Mouse (Mus musculus): ENCODE measurements around the gene Shtn1. TPM values are rescaled to one million over a fixed set of nuclear protein-coding genes. Genes with fewer than 3 reads are reported as not detected.

The Shtn1 gene
- total RNA-seq, 2 experiments from 2014 or later: 21.7 to 22.9 TPM

DNA sequence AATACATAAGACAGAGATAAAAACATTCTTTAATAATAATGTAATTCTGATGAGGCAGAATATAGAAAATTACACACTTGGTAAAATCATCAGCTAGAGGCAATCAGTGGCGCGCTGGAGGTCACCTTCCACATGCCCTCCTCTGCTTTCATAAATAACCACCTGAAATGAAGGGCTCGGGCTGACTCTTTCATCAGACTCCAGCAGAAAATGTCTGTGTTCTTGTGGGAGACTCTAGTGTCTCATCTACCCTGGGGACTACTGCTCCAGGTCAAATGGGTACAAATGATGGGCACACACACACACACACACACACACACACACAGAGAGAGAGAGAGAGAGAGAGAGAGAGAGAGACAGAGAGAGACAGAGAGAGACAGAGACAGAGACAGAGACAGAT lies 34.8 kb downstream of the Shtn1 start:
- no peak overlapping the region for H3K4me3 ChIP-seq
- no peak overlapping the region for H3K27ac ChIP-seq
- no peak for TF ChIP-seq CTCF (conservative IDR thresholded peaks at IDR 0.05)
- no peak for DNase-seq (ENCODE audit: low spot score in 2 of 2)

DNA sequence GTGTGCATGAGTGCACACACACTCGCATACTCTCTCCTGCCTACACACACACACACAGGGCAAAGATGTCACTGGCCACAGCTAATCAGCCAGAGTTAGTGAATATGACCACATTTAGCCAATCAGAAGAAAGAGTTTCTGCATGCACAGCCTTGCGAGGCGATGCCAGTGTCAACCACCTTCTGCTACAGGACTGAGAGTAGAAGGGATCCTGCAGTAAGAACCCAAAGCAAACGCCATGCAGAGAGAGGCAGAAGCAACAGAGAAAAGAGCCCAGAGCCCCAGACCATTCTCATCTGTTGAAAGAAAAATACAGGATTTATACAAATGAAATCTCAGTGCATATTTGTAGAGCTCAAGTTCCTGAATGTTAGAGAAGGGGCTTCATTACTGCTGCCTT lies 37.1 kb downstream of the Shtn1 start:
- no peak for TF ChIP-seq CTCF (conservative IDR thresholded peaks at IDR 0.05)
- Histone ChIP-seq H3K4me3 (no peak overlapping the region), H3K27ac (no peak overlapping the region)
- DNase-seq (ENCODE audit: low spot score in 2 of 2): no peak

DNA sequence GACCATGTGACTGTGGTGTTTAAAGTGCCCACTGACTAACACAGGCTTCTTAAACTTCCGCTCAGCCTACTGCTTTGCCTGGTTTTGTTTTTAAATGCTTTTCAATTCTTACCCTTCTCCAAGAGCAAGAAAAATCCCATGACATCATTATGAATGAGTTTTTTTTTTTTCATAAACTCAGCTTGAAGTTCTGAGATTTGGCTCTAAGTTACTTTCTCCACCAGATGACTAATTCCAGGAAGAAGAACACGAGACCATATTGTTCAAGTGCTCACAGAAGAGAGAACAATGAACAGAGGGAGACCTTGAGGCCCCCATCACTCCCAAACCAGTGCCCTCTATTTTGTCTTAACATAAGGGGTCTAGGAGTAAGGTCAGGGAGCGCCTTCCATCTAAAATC lies 39.1 kb downstream of the Shtn1 start:
- no peak for TF ChIP-seq CTCF (conservative IDR thresholded peaks at IDR 0.05)
- no peak overlapping the region for H3K27ac ChIP-seq
- H3K4me3 ChIP-seq: no peak overlapping the region
- no peak for DNase-seq (ENCODE audit: low spot score in 2 of 2)

DNA sequence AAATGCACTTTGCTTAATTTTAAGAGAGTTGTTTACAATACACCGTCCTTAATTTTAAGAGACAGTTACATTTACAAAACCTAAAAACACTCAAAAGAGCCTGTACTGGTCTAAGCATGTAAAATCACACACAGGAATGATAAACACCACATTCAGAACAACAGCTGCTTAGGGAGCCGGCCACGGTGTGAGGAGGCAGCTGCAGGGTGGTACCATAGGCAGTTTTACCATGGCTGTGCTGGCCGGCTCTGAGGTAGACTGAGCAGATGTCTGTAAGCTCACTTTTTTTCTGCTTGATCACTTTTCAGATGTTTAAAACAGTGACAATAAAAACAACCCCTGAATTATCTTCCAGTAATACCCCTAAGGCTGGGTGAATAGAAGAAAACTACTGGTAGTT lies 42.7 kb downstream of the Shtn1 start:
- Histone ChIP-seq H3K27ac (no peak overlapping the region), H3K4me3 (no peak overlapping the region)
- DNase-seq (ENCODE audit: low spot score in 2 of 2): no peak
- TF ChIP-seq CTCF (conservative IDR thresholded peaks at IDR 0.05): no peak

DNA sequence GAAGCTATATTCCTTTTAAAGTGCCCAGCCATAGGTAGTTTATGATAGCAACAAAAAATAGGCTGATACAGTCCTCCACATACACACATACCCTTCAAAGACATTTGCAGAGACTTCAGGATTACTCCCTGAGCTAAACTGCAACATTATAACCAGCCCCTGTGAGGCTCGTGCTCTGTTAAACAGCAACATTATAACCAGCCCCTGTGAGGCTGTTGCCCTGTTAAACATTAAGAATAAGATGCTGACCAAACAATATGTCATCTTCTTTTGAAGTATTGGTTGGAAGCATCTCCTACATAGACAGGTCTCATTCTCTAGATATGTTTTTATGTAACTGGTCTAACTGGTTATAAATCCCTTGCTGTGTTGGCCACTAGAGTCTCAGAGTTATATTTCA lies 45.7 kb downstream of the Shtn1 start:
- Histone ChIP-seq H3K27ac (no peak overlapping the region), H3K4me3 (no peak overlapping the region)
- TF ChIP-seq CTCF (conservative IDR thresholded peaks at IDR 0.05): no peak
- no peak for DNase-seq (ENCODE audit: low spot score in 2 of 2)

DNA sequence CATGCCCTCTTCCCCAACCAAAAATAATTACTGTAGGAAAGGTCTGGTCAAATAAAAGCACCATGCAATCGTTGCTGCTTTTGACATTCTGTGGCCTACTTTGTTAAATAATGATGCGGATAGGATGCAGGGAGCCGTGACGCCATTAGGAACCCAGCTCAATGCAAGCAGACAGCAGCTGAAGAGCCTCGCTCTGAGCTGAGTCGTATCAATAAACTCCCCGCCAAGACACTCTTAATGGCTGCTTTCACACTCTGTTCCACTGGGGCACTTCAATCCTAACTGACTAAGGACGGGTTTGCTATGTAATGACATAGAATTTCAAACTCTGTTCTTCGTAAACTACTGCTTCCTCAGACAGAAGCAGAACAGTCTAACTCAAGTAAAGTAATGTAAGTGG lies 46.9 kb downstream of the Shtn1 start:
- DNase-seq (ENCODE audit: low spot score in 2 of 2): no peak
- TF ChIP-seq CTCF (conservative IDR thresholded peaks at IDR 0.05): no peak
- Histone ChIP-seq H3K4me3 (no peak overlapping the region), H3K27ac (no peak overlapping the region)

DNA sequence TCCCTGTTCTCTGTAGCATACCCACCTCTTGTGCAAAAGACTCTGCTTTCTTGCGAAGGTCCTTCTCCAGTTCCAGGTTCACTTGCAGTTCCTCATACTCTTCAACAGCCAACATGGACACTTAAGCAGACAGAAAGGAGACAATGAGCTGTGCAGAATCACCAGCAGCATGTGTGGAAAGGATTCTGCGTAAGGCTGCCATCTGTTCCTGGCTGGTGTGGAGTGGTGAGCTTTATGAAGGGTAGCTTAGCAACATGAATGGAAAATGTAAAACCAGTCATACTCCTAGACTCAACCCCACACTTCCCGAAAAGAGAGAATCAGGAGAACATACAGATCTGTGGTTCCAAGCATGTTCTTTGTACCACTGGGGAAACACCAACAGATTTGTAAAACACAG lies 47.8 kb downstream of the Shtn1 start:
- TF ChIP-seq CTCF (conservative IDR thresholded peaks at IDR 0.05): no peak
- Histone ChIP-seq H3K4me3 (no peak overlapping the region), H3K27ac (peak overlapping the region; percentile 43; the same call in 1 of the 2 replicates)
- peak; percentile 48 to 78 for DNase-seq (ENCODE audit: low spot score in 2 of 2)

DNA sequence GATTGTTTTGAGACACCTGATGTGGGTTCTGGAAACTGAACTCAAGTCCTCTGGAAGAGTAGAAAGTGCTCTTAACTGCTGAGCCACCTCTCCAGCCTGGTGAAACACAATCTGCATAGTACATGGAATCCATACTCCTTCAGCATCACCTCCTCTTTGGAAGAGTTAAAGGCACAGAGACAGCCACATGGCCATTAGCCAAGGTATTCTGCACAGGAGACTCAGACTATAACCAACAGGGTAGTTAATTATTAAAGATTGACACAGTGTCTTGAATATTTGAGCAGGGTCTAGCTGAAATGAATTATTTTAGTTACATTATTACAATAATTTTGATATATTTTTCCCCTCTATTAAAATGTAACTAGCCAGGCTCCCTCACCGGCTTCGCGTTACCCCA lies 52.0 kb downstream of the Shtn1 start:
- DNase-seq (ENCODE audit: low spot score in 2 of 2): no peak
- H3K4me3 ChIP-seq: no peak overlapping the region
- TF ChIP-seq CTCF (conservative IDR thresholded peaks at IDR 0.05): no peak
- no peak overlapping the region for H3K27ac ChIP-seq

DNA sequence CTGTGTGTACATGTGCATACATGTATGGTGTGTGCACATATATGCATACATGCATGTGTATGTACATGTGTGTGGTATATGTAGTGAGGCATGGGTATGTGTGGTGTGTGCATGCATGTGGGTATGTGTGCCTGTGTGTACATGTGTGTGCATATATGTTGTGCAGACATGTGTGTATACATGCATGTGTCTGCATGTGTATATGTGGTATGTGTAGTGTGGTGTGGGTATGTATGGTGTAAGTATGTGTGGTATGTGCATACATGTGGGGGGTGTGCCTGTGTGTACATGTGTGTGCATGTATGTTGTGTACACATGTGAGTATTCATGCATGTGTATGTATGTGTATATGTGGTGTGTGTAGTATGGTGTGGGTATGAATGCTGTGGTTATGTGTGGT lies 54.3 kb downstream of the Shtn1 start:
- DNase-seq (ENCODE audit: low spot score in 2 of 2): no peak
- Histone ChIP-seq H3K27ac (no peak overlapping the region), H3K4me3 (no peak overlapping the region)
- TF ChIP-seq CTCF (conservative IDR thresholded peaks at IDR 0.05): no peak

DNA sequence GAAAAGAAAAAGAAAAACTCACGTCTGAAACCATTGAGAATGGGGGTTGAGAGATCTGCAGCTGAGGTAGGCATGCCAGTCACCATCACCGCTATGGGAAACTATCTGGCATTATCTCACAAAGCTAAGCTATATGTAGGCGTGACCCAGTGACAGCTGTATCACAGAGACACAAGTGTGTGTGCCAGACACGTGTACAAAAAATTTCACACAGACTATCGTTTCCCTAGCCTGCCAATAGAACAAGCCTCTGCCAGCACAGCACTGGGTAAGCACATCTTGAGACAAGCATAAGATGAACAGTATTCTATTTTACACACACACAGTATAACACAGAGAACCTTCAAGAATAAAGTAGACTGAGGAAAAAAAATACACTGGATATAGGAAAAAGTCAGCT lies 65.1 kb downstream of the Shtn1 start:
- H3K27ac ChIP-seq: no peak overlapping the region
- no peak for TF ChIP-seq CTCF (conservative IDR thresholded peaks at IDR 0.05)
- H3K4me3 ChIP-seq: no peak overlapping the region
- DNase-seq (ENCODE audit: low spot score in 2 of 2): no peak

DNA sequence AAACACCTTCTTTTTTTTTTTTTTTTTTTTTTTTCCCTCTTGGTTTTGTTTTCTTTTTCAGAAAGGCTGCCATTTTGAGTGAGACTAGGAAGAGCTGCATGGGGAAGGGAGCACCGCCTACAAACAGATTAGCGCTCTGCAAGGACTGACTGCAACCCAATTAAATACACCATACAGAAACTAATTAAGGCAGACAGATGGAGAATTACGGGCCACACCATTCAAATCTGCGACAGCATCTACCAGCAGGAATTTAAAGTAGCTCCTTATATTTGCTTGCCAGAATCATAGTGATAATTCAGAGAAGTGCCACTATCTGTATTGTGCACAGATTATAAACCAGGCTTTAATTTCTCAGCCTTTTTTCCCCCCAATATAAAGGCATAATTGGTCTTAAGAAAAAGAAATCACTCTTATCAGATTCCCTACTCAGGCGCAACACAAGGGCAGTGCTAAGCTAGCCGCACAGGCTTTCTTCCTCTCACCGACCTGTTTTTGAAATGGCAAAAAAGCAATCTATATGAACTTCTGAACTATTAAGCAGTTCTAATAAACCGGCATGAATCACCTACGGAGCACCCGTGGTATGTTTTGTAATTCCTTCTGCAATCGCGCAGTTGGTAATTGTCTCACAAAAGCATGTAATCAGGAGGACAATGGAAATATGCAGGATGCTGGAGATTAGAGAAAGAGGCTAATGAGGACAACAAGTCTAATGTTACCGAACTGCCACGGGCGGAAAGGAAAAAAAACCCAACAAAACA lies 69.1 kb downstream of the Shtn1 start:
- Histone ChIP-seq H3K4me3 (peak overlapping the region; percentile 8; the same call in 1 of the 2 replicates), H3K27ac (peak overlapping the region; percentile 67)
- DNase-seq (ENCODE audit: low spot score in 2 of 2): peak; percentile 45 to 83
- TF ChIP-seq CTCF (conservative IDR thresholded peaks at IDR 0.05): no peak

DNA sequence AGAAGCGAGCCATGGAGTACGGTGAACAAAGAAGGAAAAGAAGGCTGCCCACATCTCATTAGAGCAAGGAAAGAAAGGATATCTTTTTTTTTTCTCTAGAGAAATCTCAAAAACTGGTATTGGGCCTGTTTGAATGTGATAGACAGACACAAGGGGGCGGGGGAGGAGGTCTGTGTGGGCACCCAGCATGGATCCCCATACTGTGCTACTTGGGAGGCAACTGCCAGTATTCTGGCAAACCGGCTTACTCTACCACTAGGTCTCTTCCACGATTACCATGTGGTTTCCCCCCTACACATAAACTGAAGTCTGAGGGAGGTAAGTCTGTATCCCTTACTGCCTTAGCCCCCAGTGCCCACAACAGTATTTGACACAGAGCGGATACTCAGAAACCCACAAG lies 73.1 kb downstream of the Shtn1 start:
- no peak overlapping the region for H3K4me3 ChIP-seq
- no peak for TF ChIP-seq CTCF (conservative IDR thresholded peaks at IDR 0.05)
- DNase-seq (ENCODE audit: low spot score in 2 of 2): peak; percentile 33 to 57
- no peak overlapping the region for H3K27ac ChIP-seq

DNA sequence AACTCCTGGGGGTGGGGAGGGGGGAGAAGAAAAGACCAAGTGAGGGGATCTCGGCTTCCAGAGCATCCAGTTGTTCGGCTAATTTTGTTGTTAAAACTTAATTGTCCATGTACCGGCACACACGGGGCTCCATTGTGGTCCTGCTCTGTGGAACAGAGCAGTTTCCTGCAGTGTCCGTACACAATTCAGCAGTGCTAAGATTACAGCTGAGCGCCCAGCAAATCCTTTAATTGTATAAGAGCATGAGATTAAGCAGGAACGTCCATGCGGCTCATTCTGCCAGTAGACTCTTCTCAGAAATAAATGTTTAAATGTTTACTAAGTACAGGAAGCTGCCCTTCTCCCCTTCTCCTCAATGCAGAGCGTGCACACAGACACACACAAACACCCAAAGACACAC lies 94.3 kb downstream of the Shtn1 start:
- no peak for TF ChIP-seq CTCF (conservative IDR thresholded peaks at IDR 0.05)
- no peak for DNase-seq (ENCODE audit: low spot score in 2 of 2)

DNA sequence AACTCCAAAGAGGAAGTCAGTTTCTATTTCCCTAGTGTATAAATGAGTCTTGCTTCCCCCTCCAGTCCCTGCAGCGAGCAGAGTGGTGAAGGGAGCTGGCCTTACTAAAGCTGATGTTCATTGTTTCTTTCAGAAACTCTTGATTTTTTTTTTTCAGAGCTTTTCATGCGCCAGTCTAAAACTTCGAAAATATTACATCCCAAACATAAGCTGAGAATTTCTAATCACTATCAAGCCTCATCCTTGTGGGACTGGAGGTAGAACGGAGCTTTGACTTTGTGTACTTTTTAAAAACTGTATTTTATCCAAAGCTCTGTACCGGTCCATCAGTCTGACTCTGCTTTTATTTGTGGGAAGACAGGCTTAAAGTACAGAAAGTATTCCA lies 95.9 kb downstream of the Shtn1 start:
- H3K4me3 ChIP-seq: no peak overlapping the region; the same call in 1 of the 2 replicates
- no peak overlapping the region for H3K27ac ChIP-seq
- TF ChIP-seq CTCF (conservative IDR thresholded peaks at IDR 0.05): no peak
- DNase-seq (ENCODE audit: low spot score in 2 of 2): no peak

More for the DNA sequence above, 94.3 kb downstream of the Shtn1 start:
- H3K4me3 ChIP-seq: no peak overlapping the region
- no peak overlapping the region for H3K27ac ChIP-seq
